Mouse (Mus musculus) midbrain, embryonic 12.5 days (tissue): ENCODE measurements around the gene Psd. TPM values are rescaled to one million over a fixed set of nuclear protein-coding genes. Genes with fewer than 3 reads are reported as not detected.

Experiments used
- ATAC-seq: fragments of 200-750 bp; cut with Nextera tagmentation; 2 replicates; pipeline ENCODE4 v1.8.0; 2017; ENCODE audit warnings: low read depth, moderate TSS enrichment, moderate library complexity; ENCODE audit not compliant: low FRiP score
- H3K27ac ChIP-seq: fragments of 300-500 bp; sonication (generic); replicated peaks from 2 replicates; pipeline ENCODE4 v1.5.1; 2016; ENCODE audit warnings: mild to moderate bottlenecking
- H3K27me3 ChIP-seq: fragments of 300-500 bp; sonication (generic); 2 replicates; pipeline ENCODE4 v1.6.1; 2016; ENCODE audit warnings: mild to moderate bottlenecking
- H3K36me3 ChIP-seq: fragments of 300-500 bp; sonication (generic); 2 replicates; pipeline ENCODE4 v1.6.1; 2016
- H3K4me1 ChIP-seq: fragments of 300-500 bp; sonication (generic); 2 replicates; pipeline ENCODE4 v1.6.1; 2016
- H3K4me2 ChIP-seq: fragments of 300-500 bp; sonication (generic); replicated peaks from 2 replicates; pipeline ENCODE4 v1.6.1; 2016; ENCODE audit warnings: mild to moderate bottlenecking, moderate library complexity
- H3K4me3 ChIP-seq: fragments of 300-500 bp; sonication (generic); 2 replicates; pipeline ENCODE4 v1.5.1; 2016; ENCODE audit warnings: mild to moderate bottlenecking
- H3K9ac ChIP-seq: fragments of 300-500 bp; sonication (generic); replicated peaks from 2 replicates; pipeline ENCODE4 v1.6.1; 2016; ENCODE audit warnings: mild to moderate bottlenecking, moderate library complexity
- H3K9me3 ChIP-seq: fragments of 300-500 bp; sonication (generic); 2 replicates; pipeline ENCODE4 v1.6.1; 2016; ENCODE audit warnings: mild to moderate bottlenecking
- WGBS: fragments of 180-500 bp; shearing (Covaris S2); methylation state at CpG from one replicate; pipeline ENCODE4 v1.1.7; 2016; 5-methylcytosine and 5-hydroxymethylcytosine counted together
- polyA plus RNA-seq: library from polyadenylated mRNA; unstranded; fragments of >200 nt; fragmentation: Nextera tagmentation; extraction: Ambion mirVana; gene quantifications from 2 replicates; pipeline ENCODE4 v1.2.1, GENCODE M21; 2016

The Psd gene
- polyA plus RNA-seq, 1 experiment from 2014 or later = 31.4 TPM

DNA sequence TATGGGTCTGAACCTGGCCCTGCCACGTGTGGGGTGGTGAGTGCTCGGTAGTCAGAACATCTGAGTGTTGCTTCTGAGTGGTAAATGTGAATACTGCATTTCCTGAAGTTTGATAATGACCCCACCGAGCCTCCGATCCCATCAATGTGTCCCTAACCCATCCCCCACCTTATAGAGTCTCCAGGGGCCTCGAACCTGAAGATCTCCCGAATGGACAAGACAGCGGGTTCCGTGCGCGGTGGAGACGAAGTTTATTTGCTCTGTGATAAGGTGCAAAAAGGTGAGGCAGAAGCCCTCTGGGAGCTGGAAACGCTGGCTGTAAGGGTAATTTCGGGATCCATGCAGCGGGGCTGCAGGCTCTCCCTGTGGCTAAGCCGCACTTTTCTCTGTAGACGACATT lies 19.2 kb downstream of the Psd start:
- H3K4me2 ChIP-seq = no peak overlapping the region
- no peak overlapping the region for H3K27ac ChIP-seq
- no peak overlapping the region for H3K9ac ChIP-seq
- H3K4me1 ChIP-seq = peaks cover 27% of the 10 kb centered on the region
- no peaks in the 10 kb centered on the region for H3K9me3 ChIP-seq
- H3K27me3 ChIP-seq = peaks cover 71% of the 10 kb centered on the region
- no peak overlapping the region for H3K4me3 ChIP-seq
- ATAC-seq = no peak
- no peaks in the 10 kb centered on the region for H3K36me3 ChIP-seq
- WGBS = 76% methylated on average over 16 of the region's 16 CpGs

DNA sequence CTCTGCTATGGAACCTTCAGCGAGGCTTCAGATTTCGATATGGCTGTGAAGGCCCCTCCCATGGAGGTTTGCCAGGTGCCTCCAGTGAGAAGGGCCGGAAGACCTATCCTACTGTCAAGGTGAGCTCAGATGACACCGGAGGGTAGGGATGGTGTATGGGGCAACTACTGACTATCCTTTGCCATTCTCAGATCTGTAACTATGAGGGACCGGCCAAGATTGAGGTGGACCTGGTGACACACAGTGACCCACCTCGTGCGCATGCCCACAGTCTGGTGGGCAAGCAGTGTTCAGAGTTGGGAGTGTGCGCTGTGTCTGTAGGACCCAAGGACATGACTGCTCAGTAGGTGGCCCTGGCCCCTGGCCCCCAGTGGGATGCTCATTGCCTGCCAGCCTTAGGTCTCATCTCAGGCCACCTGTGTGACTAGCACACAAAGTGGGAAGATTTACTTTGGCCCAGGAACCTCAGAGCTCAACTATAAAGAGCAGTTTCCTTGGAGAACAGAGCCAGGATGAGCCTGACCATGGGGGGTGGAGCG lies 20.1 kb downstream of the Psd start:
- ATAC-seq = no peak
- WGBS = 89% methylated on average over 9 of the region's 9 CpGs
- no peaks in the 10 kb centered on the region for H3K9me3 ChIP-seq
- no peak overlapping the region for H3K4me2 ChIP-seq
- peaks cover 66% of the 10 kb centered on the region for H3K27me3 ChIP-seq
- no peak overlapping the region for H3K27ac ChIP-seq
- H3K36me3 ChIP-seq = no peaks in the 10 kb centered on the region
- H3K4me3 ChIP-seq = no peak overlapping the region
- peaks cover 27% of the 10 kb centered on the region for H3K4me1 ChIP-seq
- H3K9ac ChIP-seq = no peak overlapping the region

DNA sequence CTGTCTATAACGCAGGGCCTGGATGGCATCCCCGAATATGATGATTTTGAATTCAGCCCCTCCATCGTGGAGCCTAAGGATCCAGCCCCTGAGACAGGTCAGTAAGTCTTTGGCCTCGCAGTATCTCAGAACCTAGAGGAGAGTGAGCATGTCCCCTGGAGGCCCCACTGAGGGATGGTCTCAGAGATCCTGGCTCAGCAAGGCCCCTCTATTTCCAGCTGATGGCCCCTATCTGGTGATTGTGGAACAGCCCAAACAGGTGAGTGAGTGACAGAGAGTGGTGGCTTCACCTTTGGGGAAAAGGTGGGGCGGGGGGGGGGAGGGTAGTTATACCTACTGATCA lies 20.7 kb downstream of the Psd start:
- peaks cover 60% of the 10 kb centered on the region for H3K27me3 ChIP-seq
- H3K36me3 ChIP-seq = no peaks in the 10 kb centered on the region
- no peak overlapping the region for H3K27ac ChIP-seq
- H3K4me3 ChIP-seq = 0 out of 2 replicates have a peak overlapping the region, but pooled peaks have one; percentile 57
- H3K4me1 ChIP-seq = peaks cover 27% of the 10 kb centered on the region
- ATAC-seq = no peak
- WGBS = 56% methylated on average over 5 of the region's 5 CpGs
- H3K4me2 ChIP-seq = peak overlapping the region; percentile 91
- no peaks in the 10 kb centered on the region for H3K9me3 ChIP-seq
- H3K9ac ChIP-seq = peak overlapping the region; percentile 57; the same call in 1 of the 2 replicates

DNA sequence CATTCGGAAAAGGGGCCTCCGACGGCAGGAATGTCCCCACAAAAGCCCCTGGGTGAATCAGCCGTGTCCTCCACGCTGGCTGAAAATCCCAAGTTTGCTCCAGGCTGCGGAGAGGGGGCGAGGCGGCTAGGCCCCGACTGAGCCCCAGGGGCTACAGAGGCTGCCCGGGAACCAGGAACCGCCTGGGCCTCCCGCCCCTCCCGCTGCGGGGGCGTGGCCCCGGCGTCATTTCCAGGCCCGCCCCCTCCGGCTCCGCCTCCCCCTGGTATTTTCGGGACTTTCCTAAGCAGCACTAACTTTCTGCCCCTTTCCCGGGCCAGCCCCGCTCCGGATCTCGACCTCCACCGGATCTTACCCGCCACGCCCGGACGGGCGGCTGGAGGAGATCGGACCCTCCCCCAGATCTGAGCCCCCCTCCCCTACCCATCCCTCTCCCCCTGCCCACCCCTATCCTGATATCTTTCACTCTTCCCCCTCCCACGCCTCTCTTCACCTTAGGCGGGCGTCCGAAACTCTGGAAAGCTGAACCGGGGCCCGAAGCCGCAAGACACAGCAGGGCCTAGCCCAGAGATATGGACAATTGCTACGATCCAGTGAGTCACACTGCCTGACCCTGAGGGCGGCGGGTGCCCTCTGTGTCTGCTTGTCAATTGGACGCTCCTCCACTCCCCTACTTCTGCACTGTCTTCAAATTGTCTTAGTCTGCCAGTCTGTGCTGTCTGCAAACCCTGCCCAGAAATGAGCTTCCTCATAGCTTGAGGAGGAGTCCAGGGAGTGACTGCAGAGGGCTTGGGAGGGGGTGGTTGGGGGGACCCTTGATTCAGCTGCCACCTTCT lies 21.3 kb downstream of the Psd start:
- H3K4me2 ChIP-seq = peak overlapping the region; percentile 91
- H3K27me3 ChIP-seq = peaks cover 54% of the 10 kb centered on the region
- no peak overlapping the region for H3K27ac ChIP-seq
- WGBS = under 1% methylated on average over 40 of the region's 43 CpGs
- peak overlapping the region; percentile 57 for H3K4me3 ChIP-seq
- peak overlapping the region; percentile 57 for H3K9ac ChIP-seq
- no peaks in the 10 kb centered on the region for H3K36me3 ChIP-seq
- H3K4me1 ChIP-seq = peaks cover 27% of the 10 kb centered on the region
- H3K9me3 ChIP-seq = no peaks in the 10 kb centered on the region
- ATAC-seq = peak; percentile 46

DNA sequence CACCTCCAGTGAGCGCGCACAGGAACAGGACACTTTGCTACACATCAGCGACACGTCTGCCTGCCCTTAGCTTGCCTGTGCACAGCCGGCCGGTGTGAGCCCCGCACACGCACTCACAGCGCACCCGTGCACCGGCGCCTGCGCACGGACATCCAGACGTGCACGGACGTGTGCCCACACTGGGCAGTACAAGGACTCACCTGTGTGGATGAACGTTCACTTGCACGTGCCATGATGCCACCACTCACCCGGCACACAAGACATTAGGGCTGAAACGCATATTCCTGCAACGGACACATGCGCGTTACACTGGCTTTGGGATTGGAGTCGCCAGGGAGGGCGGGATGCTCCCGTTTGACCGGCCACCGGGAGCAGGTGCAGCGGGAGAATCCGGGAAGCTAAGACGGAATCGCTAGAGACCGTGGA lies 22.0 kb downstream of the Psd start:
- Histone ChIP-seq H3K9me3 (no peaks in the 10 kb centered on the region), H3K4me2 (peak overlapping the region; percentile 91), H3K4me3 (peak overlapping the region; percentile 57), H3K27ac (peak overlapping the region; percentile 49; the same call in 1 of the 2 replicates), H3K9ac (peak overlapping the region; percentile 57), H3K27me3 (peaks cover 47% of the 10 kb centered on the region), H3K4me1 (peaks cover 27% of the 10 kb centered on the region), H3K36me3 (no peaks in the 10 kb centered on the region)
- WGBS = under 1% methylated on average over 34 of the region's 34 CpGs
- ATAC-seq = peak; percentile 24

DNA sequence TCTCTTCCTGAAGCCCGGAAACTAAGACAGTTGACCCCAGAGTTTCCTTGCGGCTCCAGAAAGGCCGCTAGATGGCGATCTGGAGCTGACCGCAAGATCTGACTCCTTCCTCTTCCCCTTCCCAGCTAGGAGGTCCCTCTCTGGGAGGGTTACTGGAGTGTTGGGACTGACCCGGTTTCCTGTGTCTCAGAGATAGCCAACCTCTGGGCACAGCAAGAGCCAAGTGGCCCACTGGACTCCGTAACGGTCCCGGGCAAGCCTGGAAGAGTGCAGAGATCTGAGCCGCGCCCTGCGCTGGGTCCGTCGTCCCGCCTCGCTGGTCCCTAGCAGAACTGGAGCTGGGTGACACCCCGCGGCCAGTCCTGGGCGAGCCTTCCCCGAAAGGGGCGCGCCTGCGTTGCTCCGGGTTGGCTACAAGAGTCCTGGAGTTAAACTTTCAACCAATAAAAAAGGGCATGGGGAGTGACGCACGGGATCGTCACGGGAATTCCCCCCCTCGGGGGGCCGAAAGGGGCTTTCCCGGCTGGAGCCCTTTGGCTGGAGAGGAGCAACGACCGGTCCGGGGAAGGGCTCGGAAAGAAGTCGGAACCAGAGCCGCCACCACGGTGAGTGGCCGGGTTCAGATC lies 22.6 kb downstream of the Psd start, which contains the start of gene Nfkb2:
Gene Nfkb2, plus strand, starts transcription at position 105 of the 626 bp plus-strand sequence.
- peak within 1 kb of the TSS; percentile 49; the same call in 1 of the 2 replicates for H3K27ac ChIP-seq
- peak within 1 kb of the TSS; percentile 57 for H3K4me3 ChIP-seq
- H3K4me1 ChIP-seq = peaks cover 27% of the 10 kb centered on the region
- H3K9ac ChIP-seq = peak within 1 kb of the TSS; percentile 57
- H3K27me3 ChIP-seq = peaks cover 41% of the 10 kb centered on the region
- ATAC-seq = peak; percentile 77
- H3K9me3 ChIP-seq = no peaks in the 10 kb centered on the region
- H3K36me3 ChIP-seq = no peaks in the 10 kb centered on the region
- under 1% methylated on average over 39 of the region's 39 CpGs for WGBS
- H3K4me2 ChIP-seq = peak within 1 kb of the TSS; percentile 91

DNA sequence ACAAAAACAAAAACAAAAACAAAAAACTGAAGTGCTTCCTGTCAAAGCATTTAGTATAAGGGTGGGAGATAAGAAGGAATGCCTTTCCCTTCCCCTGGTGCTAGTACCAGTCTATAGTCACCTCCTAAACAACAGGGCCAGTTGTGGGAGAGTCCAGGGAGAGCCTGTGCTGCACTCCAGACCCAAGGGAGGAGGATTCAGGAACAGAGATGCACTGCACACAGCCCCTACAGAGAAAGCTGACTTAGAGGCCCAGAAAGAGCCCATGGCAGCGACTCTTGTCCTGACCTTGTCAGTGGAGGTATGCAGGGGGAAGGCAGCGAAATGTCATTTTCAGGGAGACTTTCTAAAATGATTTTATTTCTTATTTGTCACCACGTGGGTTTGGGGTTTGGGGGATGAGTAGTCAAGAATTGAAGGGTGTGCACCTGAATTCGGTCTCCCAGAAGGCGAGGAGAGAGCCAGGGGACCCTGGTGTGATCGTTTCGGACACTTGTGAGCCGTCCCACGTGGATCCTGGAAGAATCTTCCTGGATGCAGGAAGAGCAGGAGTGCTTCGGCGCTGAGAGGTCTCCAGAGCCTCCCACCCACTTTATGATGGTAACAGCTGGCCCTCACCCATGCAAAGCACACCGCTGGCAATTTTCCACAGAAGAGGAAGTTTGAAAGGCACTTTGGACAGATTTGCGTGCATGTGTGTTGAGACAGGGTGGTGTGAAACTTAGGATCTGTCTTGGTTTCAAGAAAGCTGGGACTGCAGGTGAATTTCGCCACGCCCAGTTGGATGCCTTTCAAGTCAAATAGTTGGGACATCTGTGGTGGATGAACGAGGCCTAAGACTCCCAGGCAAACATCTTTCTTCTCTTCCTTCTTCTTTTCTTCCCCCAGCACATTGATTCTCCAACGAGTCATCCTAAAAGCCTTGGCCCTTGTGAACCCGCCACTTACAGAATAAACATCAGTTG lies 23.4 kb downstream of the Psd start:
- H3K4me1 ChIP-seq = peaks cover 23% of the 10 kb centered on the region
- no peak for ATAC-seq
- no peaks in the 10 kb centered on the region for H3K9me3 ChIP-seq
- WGBS = 58% methylated on average over 18 of the region's 18 CpGs
- H3K4me2 ChIP-seq = peak overlapping the region; percentile 91
- H3K27me3 ChIP-seq = peaks cover 36% of the 10 kb centered on the region
- H3K4me3 ChIP-seq = peak overlapping the region; percentile 57
- H3K36me3 ChIP-seq = no peaks in the 10 kb centered on the region
- no peak overlapping the region; the same call in 1 of the 2 replicates for H3K9ac ChIP-seq
- no peak overlapping the region for H3K27ac ChIP-seq

DNA sequence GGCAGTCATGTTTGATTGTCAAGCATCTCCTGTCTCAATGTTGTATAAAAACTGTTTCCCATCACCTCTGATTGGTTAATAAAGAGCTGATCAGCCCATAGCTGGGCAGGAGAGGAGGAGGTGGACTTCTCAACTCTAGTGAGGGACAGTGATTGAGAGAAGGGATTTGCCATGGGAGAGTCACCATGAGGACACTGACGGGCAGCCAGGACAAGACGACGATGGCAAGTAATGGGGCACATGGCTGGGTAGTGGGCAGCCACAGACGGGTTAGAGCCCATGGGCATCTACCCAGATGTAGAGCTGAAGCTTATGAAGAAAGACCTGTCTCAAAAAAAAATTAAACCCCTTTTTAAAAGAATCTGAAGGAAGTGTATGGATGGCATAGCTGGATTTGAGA lies 24.4 kb downstream of the Psd start:
- Histone ChIP-seq H3K4me2 (no peak overlapping the region), H3K4me1 (peaks cover 23% of the 10 kb centered on the region), H3K9ac (no peak overlapping the region), H3K4me3 (no peak overlapping the region), H3K27ac (no peak overlapping the region), H3K36me3 (no peaks in the 10 kb centered on the region), H3K9me3 (no peaks in the 10 kb centered on the region), H3K27me3 (peaks cover 26% of the 10 kb centered on the region)
- ATAC-seq = no peak
- WGBS = 92% methylated on average over 4 of the region's 4 CpGs

DNA sequence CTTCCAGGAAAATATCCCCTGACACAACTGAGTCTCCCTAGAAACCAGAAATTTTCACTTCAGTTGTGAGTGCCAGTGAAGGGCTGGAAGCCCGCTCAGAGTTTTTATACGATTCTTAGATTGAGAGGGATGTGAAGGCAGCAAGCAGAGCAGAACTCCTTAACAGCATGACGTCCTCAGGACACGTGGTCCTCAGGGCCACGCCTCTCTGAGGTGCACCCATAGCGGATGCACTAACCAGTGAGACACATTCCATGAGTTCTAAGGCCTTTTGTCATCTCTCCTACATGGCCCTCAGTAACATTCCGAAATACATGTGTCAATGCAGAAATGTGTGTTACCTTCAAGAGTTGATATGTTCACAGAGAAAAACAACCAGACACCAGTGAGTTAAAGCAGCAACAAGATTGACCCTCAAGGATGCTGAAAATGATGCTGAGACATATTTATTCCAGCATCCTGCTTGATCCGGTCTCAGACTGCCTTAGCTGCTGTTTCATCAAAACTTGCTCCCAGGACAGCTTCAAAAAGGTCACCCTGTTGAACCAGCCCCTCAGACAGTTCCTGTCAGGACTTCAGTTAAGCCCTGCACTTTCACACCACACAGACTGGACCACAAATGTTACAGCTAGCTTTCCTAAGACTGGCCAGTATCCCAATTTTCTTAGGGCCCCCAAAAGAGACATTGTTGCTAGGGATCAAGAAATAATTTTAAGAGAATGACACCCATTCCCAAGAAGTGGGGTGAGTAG lies 26.5 kb downstream of the Psd start:
- no peak for ATAC-seq
- no peaks in the 10 kb centered on the region for H3K36me3 ChIP-seq
- peaks cover 17% of the 10 kb centered on the region for H3K4me1 ChIP-seq
- H3K27ac ChIP-seq = no peak overlapping the region
- peaks cover 9% of the 10 kb centered on the region; the same call in 1 of the 2 replicates for H3K27me3 ChIP-seq
- no peak overlapping the region for H3K9ac ChIP-seq
- H3K4me2 ChIP-seq = no peak overlapping the region
- no peaks in the 10 kb centered on the region for H3K9me3 ChIP-seq
- no peak overlapping the region for H3K4me3 ChIP-seq
- 39% methylated on average over 8 of the region's 8 CpGs for WGBS

DNA sequence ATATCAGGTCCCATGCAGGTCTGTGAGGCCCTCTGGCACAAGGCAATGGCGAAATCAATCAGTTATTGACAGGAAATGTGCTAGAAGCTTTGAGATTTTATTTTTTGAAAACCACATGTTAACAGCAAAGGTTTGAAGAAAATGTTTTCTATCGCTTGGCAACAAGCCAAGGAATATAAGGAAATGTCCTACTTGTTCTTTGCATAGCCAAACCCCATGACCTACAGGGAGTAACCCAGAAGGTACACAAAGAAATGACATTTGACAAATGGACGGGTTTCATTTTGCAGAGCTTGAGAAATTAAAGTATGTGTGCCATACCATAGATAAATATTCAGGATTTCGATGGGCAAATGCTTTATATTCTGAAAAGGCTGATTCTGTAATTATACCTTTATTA lies 30.0 kb downstream of the Psd start:
- 75% methylated on average over 4 of the region's 4 CpGs for WGBS
- Histone ChIP-seq H3K4me1 (no peaks in the 10 kb centered on the region), H3K27me3 (no peaks in the 10 kb centered on the region), H3K4me2 (no peak overlapping the region), H3K4me3 (no peak overlapping the region), H3K9ac (no peak overlapping the region), H3K36me3 (no peaks in the 10 kb centered on the region), H3K9me3 (no peaks in the 10 kb centered on the region), H3K27ac (no peak overlapping the region)
- ATAC-seq = no peak
